Mouse (Mus musculus): ENCODE results near the gene Gm20388. TPM values are rescaled to one million over a fixed set of nuclear protein-coding genes. Genes with fewer than 3 reads are reported as not detected.

Gene Gm20388
- polyA plus RNA-seq, 1 experiment, result 18.7 TPM

GRCm38 (mm10) chr8:120470170-120470569, 559.5 kb downstream of the Gm20388 start:
- Histone ChIP-seq H3K27ac (ENCODE audit: insufficient read depth, low read length) (no peak overlapping the region), H3K4me3 (replicated peaks; ENCODE audit: insufficient read depth, low read depth, low read length) (no peak overlapping the region), H3K4me1 (ENCODE audit: control insufficient read depth, insufficient read depth, low read length) (0 out of 2 replicates have a peak, but pooled peaks cover 3% of the 10 kb centered on the region), H3K27me3 (ENCODE audit: control insufficient read depth, insufficient read depth, low read length) (no peaks in the 10 kb centered on the region)
- no peak for DNase-seq
- 90% methylated on average over 12 of the region's 12 CpGs for WGBS
- no peak for TF ChIP-seq POLR2A (IDR thresholded peaks at IDR 0.05; ENCODE audit: borderline replicate concordance, insufficient read depth, low read length)
- no peak for TF ChIP-seq CTCF (IDR thresholded peaks at IDR 0.05; ENCODE audit: borderline replicate concordance, insufficient read depth, low read depth, low read length)

- peak in 1 of 2 experiments; percentile 60 for DNase-seq
- TF ChIP-seq POLR2A (IDR thresholded peaks at IDR 0.05; ENCODE audit: borderline replicate concordance, insufficient read depth, low read length), result no peak
- peak; percentile 43; the same call in 1 of the 2 replicates for TF ChIP-seq CTCF (IDR thresholded peaks at IDR 0.05; ENCODE audit: borderline replicate concordance, insufficient read depth, low read depth, low read length)
- no peaks in the 10 kb centered on the region for H3K27me3 ChIP-seq (ENCODE audit: control insufficient read depth, insufficient read depth, low read length)
- WGBS, result 42% methylated on average over 7 of the region's 7 CpGs
- H3K27ac ChIP-seq (ENCODE audit: insufficient read depth, low read length), result no peak overlapping the region
- H3K4me3 ChIP-seq (replicated peaks; ENCODE audit: insufficient read depth, low read depth, low read length), result no peak overlapping the region
- H3K4me1 ChIP-seq (ENCODE audit: control insufficient read depth, insufficient read depth, low read length), result 0 out of 2 replicates have a peak, but pooled peaks cover 3% of the 10 kb centered on the region
Observed at GRCm38 (mm10) chr8:120471166-120471565, 560.5 kb downstream of the Gm20388 start.

GRCm38 (mm10) chr8:120471752-120472151, 561.1 kb downstream of the Gm20388 start:
- Histone ChIP-seq H3K27ac (ENCODE audit: insufficient read depth, low read length) (no peak overlapping the region), H3K4me3 (replicated peaks; ENCODE audit: insufficient read depth, low read depth, low read length) (no peak overlapping the region), H3K4me1 (ENCODE audit: control insufficient read depth, insufficient read depth, low read length) (0 out of 2 replicates have a peak, but pooled peaks cover 3% of the 10 kb centered on the region), H3K27me3 (ENCODE audit: control insufficient read depth, insufficient read depth, low read length) (no peaks in the 10 kb centered on the region)
- WGBS, result 63% methylated on average over 2 of the region's 2 CpGs
- DNase-seq, result no peak
- no peak for TF ChIP-seq CTCF (IDR thresholded peaks at IDR 0.05; ENCODE audit: borderline replicate concordance, insufficient read depth, low read depth, low read length)
- TF ChIP-seq POLR2A (IDR thresholded peaks at IDR 0.05; ENCODE audit: borderline replicate concordance, insufficient read depth, low read length), result no peak

- Histone ChIP-seq H3K27ac (ENCODE audit: insufficient read depth, low read length) (no peak overlapping the region), H3K4me1 (ENCODE audit: control insufficient read depth, insufficient read depth, low read length) (0 out of 2 replicates have a peak, but pooled peaks cover 3% of the 10 kb centered on the region), H3K27me3 (ENCODE audit: control insufficient read depth, insufficient read depth, low read length) (no peaks in the 10 kb centered on the region), H3K4me3 (replicated peaks; ENCODE audit: insufficient read depth, low read depth, low read length) (no peak overlapping the region)
- TF ChIP-seq CTCF (IDR thresholded peaks at IDR 0.05; ENCODE audit: borderline replicate concordance, insufficient read depth, low read depth, low read length) (no peak), POLR2A (IDR thresholded peaks at IDR 0.05; ENCODE audit: borderline replicate concordance, insufficient read depth, low read length) (no peak)
- WGBS, result 50% methylated on average over 16 of the region's 16 CpGs
- DNase-seq, result no peak
Observed at GRCm38 (mm10) chr8:120472230-120472629, 561.6 kb downstream of the Gm20388 start.

GRCm38 (mm10) chr8:120473729-120474364, 563.2 kb downstream of the Gm20388 start:
- 89% methylated on average over 13 of the region's 13 CpGs for WGBS
- H3K4me1 ChIP-seq (ENCODE audit: control insufficient read depth, insufficient read depth, low read length), result 0 out of 2 replicates have a peak, but pooled peaks cover 3% of the 10 kb centered on the region
- no peak for DNase-seq
- no peak for TF ChIP-seq CTCF (IDR thresholded peaks at IDR 0.05; ENCODE audit: borderline replicate concordance, insufficient read depth, low read depth, low read length)
- no peak for TF ChIP-seq POLR2A (IDR thresholded peaks at IDR 0.05; ENCODE audit: borderline replicate concordance, insufficient read depth, low read length)
- no peak overlapping the region for H3K27ac ChIP-seq (ENCODE audit: insufficient read depth, low read length)
- no peak overlapping the region for H3K4me3 ChIP-seq (replicated peaks; ENCODE audit: insufficient read depth, low read depth, low read length)
- no peaks in the 10 kb centered on the region for H3K27me3 ChIP-seq (ENCODE audit: control insufficient read depth, insufficient read depth, low read length)

GRCm38 (mm10) chr8:120474496-120475235, 564.0 kb downstream of the Gm20388 start:
- no peak overlapping the region for H3K4me3 ChIP-seq (replicated peaks; ENCODE audit: insufficient read depth, low read depth, low read length)
- H3K27me3 ChIP-seq (ENCODE audit: control insufficient read depth, insufficient read depth, low read length), result no peaks in the 10 kb centered on the region
- DNase-seq, result no peak
- 91% methylated on average over 11 of the region's 11 CpGs for WGBS
- 0 out of 2 replicates have a peak, but pooled peaks cover 3% of the 10 kb centered on the region for H3K4me1 ChIP-seq (ENCODE audit: control insufficient read depth, insufficient read depth, low read length)
- TF ChIP-seq CTCF (IDR thresholded peaks at IDR 0.05; ENCODE audit: borderline replicate concordance, insufficient read depth, low read depth, low read length) (no peak), POLR2A (IDR thresholded peaks at IDR 0.05; ENCODE audit: borderline replicate concordance, insufficient read depth, low read length) (no peak)
- H3K27ac ChIP-seq (ENCODE audit: insufficient read depth, low read length), result no peak overlapping the region

- no peak for DNase-seq
- Histone ChIP-seq H3K4me1 (ENCODE audit: control insufficient read depth, insufficient read depth, low read length) (0 out of 2 replicates have a peak, but pooled peaks cover 3% of the 10 kb centered on the region), H3K27me3 (ENCODE audit: control insufficient read depth, insufficient read depth, low read length) (no peaks in the 10 kb centered on the region), H3K4me3 (replicated peaks; ENCODE audit: insufficient read depth, low read depth, low read length) (no peak overlapping the region), H3K27ac (ENCODE audit: insufficient read depth, low read length) (no peak overlapping the region)
- WGBS, result 97% methylated on average over 10 of the region's 10 CpGs
- TF ChIP-seq POLR2A (IDR thresholded peaks at IDR 0.05; ENCODE audit: borderline replicate concordance, insufficient read depth, low read length), result no peak
- TF ChIP-seq CTCF (IDR thresholded peaks at IDR 0.05; ENCODE audit: borderline replicate concordance, insufficient read depth, low read depth, low read length), result no peak
Observed at GRCm38 (mm10) chr8:120475462-120476201, 565.0 kb downstream of the Gm20388 start.
